Mouse (Mus musculus): ENCODE data around the gene Ppp1r15a. TPM values are rescaled to one million over a fixed set of nuclear protein-coding genes. Genes with fewer than 3 reads are reported as not detected.
"Not testable (repeated sequence)": the region's sequence is repeated elsewhere in the genome, so short reads cannot be mapped to it uniquely, and the experiment has no call there.

The Ppp1r15a gene
- polyA plus RNA-seq, 1 experiment from 2014 or later: 24.8 TPM

DNA sequence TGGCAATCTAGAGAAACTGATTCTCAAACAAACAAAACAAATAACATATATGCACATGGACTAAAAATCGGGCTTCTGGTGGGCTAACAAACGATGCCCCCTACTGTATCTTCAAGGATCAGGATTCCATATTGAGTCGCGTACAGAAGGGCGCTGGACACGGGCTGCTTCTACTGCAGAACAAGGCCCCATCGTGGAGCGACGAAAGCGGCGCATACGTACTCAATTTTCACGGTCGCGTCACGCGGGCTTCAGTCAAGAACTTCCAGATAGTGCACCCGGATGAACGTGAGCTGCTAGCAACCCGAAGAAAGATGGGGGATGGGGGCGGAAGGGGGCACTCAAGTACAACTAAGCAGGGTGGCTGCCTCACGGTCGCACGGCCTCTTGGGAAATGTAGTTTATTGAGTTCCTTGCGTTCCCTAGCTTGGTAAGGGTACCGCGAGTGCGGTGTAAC is 4.3 kb downstream of the Ppp1r15a start:
- Histone ChIP-seq H3K4me3 (ENCODE audit: low read length) (peak overlapping the region; percentile 61), H3K4me1 (ENCODE audit: insufficient read depth, low read length) (peaks cover 32% of the 10 kb centered on the region), H3K36me3 (ENCODE audit: insufficient read depth, low read length) (no peaks in the 10 kb centered on the region), H3K9ac (replicated peaks; ENCODE audit: low read length) (peak overlapping the region; percentile 74), H3K27ac (ENCODE audit: low read length) (peak overlapping the region; percentile 86), H3K9me3 (ENCODE audit: low read length) (no peaks in the 10 kb centered on the region), H3K27me3 (ENCODE audit: insufficient read depth, low read length) (no peaks in the 10 kb centered on the region), H3K4me2 (replicated peaks; ENCODE audit: low read depth, low read length) (peak overlapping the region; percentile 52)
- peak; percentile 61 for ATAC-seq (ENCODE audit: low FRiP score, low TSS enrichment)
- 1% methylated on average over 28 of the region's 28 CpGs for WGBS

GRCm38 (mm10) chr7:45520605-45521004 is 5.5 kb downstream of the Ppp1r15a start:
- no peak for ATAC-seq (ENCODE audit: low FRiP score, low TSS enrichment)
- no peak overlapping the region for H3K4me3 ChIP-seq (ENCODE audit: low read length)
- H3K36me3 ChIP-seq (ENCODE audit: insufficient read depth, low read length): no peaks in the 10 kb centered on the region
- H3K9me3 ChIP-seq (ENCODE audit: low read length): no peaks in the 10 kb centered on the region
- no peak overlapping the region for H3K4me2 ChIP-seq (replicated peaks; ENCODE audit: low read depth, low read length)
- 88% methylated on average over 7 of the region's 7 CpGs for WGBS
- H3K4me1 ChIP-seq (ENCODE audit: insufficient read depth, low read length): peaks cover 31% of the 10 kb centered on the region
- H3K27ac ChIP-seq (ENCODE audit: low read length): no peak overlapping the region
- H3K9ac ChIP-seq (replicated peaks; ENCODE audit: low read length): no peak overlapping the region
- H3K27me3 ChIP-seq (ENCODE audit: insufficient read depth, low read length): no peaks in the 10 kb centered on the region

DNA sequence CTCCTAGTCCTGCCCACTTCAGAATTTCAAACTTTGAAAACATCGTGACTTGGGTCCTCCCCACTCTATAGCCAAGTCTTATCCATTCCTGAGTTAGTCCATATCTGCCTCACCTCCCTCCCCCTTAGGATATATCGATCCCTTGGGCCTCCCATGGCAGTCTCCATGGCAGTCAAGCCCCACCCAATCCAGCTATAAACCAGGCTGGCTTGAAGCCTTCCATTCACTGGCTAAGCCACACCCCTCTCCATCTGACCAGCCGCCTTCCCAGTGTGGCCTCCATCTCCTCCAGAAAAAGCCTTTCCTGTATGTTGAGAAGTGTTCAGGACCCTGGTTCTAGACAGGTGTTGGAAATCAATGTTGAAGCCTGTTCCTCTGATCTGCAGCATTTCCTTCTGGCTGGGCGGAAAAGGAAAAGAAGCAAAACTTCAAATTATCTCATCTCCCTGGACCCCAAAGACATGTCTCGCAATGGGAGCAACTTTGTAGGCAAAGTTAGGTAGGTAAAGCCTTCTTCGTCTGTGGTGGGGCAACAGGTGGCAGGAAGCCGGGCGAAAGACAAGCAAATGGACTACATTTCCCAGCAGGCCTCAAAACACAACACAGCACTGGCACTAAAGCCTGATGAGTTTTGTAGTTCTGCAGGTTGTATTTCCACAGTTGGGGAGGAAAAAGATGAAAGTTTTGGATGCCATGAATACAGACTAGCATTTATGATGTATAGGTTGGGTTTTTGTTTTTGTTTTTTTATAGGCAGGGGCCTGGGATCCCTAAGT is 6.5 kb downstream of the Ppp1r15a start:
- H3K9ac ChIP-seq (replicated peaks; ENCODE audit: low read length): no peak overlapping the region
- H3K36me3 ChIP-seq (ENCODE audit: insufficient read depth, low read length): no peaks in the 10 kb centered on the region
- H3K4me1 ChIP-seq (ENCODE audit: insufficient read depth, low read length): peaks cover 26% of the 10 kb centered on the region
- WGBS: 67% methylated on average over 8 of the region's 8 CpGs
- no peak overlapping the region for H3K4me3 ChIP-seq (ENCODE audit: low read length)
- H3K4me2 ChIP-seq (replicated peaks; ENCODE audit: low read depth, low read length): no peak overlapping the region
- no peaks in the 10 kb centered on the region for H3K27me3 ChIP-seq (ENCODE audit: insufficient read depth, low read length)
- ATAC-seq (ENCODE audit: low FRiP score, low TSS enrichment): no peak
- H3K9me3 ChIP-seq (ENCODE audit: low read length): no peaks in the 10 kb centered on the region
- H3K27ac ChIP-seq (ENCODE audit: low read length): no peak overlapping the region

- 92% methylated on average over 16 of the region's 16 CpGs for WGBS
- H3K4me3 ChIP-seq (ENCODE audit: low read length): no peak overlapping the region
Measured at GRCm38 (mm10) chr7:45518618-45519017, 7.5 kb downstream of the Ppp1r15a start.

DNA sequence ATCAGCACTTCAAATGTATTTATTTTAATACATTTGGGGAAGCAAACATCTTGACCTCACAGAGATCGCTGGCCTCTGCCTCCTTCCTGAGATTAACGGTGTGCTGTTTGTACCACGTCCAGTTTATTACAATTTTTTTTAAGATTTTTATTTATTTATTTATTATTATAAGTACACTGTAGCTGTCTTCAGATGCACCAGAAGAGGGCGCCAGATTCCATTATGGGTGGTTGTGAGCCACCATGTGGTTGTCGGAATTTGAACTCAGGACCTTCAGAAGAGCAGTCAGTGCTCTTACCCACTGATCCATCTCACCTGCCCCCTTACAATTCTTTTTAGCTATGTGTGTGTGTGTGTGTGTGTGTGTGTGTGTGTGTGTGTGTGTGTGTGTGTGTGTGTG is 9.2 kb downstream of the Ppp1r15a start:
- not testable (repeated sequence) for H3K9me3 ChIP-seq (ENCODE audit: low read length); H3K4me2 ChIP-seq (replicated peaks; ENCODE audit: low read depth, low read length); H3K27ac ChIP-seq (ENCODE audit: low read length); H3K9ac ChIP-seq (replicated peaks; ENCODE audit: low read length); H3K4me3 ChIP-seq (ENCODE audit: low read length); ATAC-seq (ENCODE audit: low FRiP score, low TSS enrichment); H3K27me3 ChIP-seq (ENCODE audit: insufficient read depth, low read length); H3K36me3 ChIP-seq (ENCODE audit: insufficient read depth, low read length)
- peaks cover 12% of the 10 kb centered on the region for H3K4me1 ChIP-seq (ENCODE audit: insufficient read depth, low read length)
- 67% methylated on average over 5 of the region's 5 CpGs for WGBS

More at GRCm38 (mm10) chr7:45518618-45519017, 7.5 kb downstream of the Ppp1r15a start:
- Histone ChIP-seq H3K9ac (replicated peaks; ENCODE audit: low read length) (no peak overlapping the region), H3K27ac (ENCODE audit: low read length) (no peak overlapping the region), H3K36me3 (ENCODE audit: insufficient read depth, low read length) (no peaks in the 10 kb centered on the region), H3K4me1 (ENCODE audit: insufficient read depth, low read length) (peaks cover 21% of the 10 kb centered on the region), H3K4me2 (replicated peaks; ENCODE audit: low read depth, low read length) (no peak overlapping the region), H3K9me3 (ENCODE audit: low read length) (no peaks in the 10 kb centered on the region), H3K27me3 (ENCODE audit: insufficient read depth, low read length) (no peaks in the 10 kb centered on the region)
- no peak for ATAC-seq (ENCODE audit: low FRiP score, low TSS enrichment)

GRCm38 (mm10) chr7:45515436-45515835 is 10.6 kb downstream of the Ppp1r15a start:
- no peak overlapping the region; the same call in 1 of the 2 replicates for H3K9ac ChIP-seq (replicated peaks; ENCODE audit: low read length)
- 20% methylated on average over 16 of the region's 16 CpGs for WGBS

DNA sequence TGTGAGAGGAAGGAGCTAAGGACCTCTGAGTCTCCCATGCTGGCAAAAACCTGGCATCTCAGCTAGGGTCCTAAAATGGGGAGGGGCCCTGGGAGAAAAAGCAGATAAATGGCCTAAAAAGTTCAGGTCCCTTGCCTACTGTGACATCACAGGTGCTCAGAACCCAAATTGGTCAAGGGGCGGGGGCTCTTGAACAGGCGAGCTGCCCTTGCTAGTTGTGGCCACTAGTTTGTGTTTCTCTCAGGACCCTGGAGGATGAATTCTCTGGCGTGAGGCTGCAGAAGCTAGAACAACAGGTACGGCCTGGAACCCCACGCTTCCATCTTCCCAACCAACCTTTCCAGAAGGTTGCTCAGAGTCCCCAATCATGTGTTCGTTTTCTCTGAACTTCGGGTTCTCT is 11.7 kb downstream of the Ppp1r15a start:
- Histone ChIP-seq H3K27ac (ENCODE audit: low read length) (no peak overlapping the region), H3K36me3 (ENCODE audit: insufficient read depth, low read length) (no peaks in the 10 kb centered on the region), H3K27me3 (ENCODE audit: insufficient read depth, low read length) (no peaks in the 10 kb centered on the region), H3K4me1 (ENCODE audit: insufficient read depth, low read length) (peaks cover 10% of the 10 kb centered on the region), H3K4me3 (ENCODE audit: low read length) (no peak overlapping the region), H3K4me2 (replicated peaks; ENCODE audit: low read depth, low read length) (no peak overlapping the region), H3K9me3 (ENCODE audit: low read length) (no peaks in the 10 kb centered on the region), H3K9ac (replicated peaks; ENCODE audit: low read length) (no peak overlapping the region)
- ATAC-seq (ENCODE audit: low FRiP score, low TSS enrichment): no peak
- 82% methylated on average over 7 of the region's 7 CpGs for WGBS

More at GRCm38 (mm10) chr7:45515436-45515835, 10.6 kb downstream of the Ppp1r15a start:
- Histone ChIP-seq H3K36me3 (ENCODE audit: insufficient read depth, low read length) (no peaks in the 10 kb centered on the region), H3K4me1 (ENCODE audit: insufficient read depth, low read length) (peaks cover 6% of the 10 kb centered on the region; the same call in 1 of the 2 replicates), H3K27ac (ENCODE audit: low read length) (no peak overlapping the region), H3K4me3 (ENCODE audit: low read length) (peak overlapping the region; percentile 6; the same call in 1 of the 2 replicates), H3K4me2 (replicated peaks; ENCODE audit: low read depth, low read length) (peak overlapping the region; percentile 36; the same call in 1 of the 2 replicates), H3K27me3 (ENCODE audit: insufficient read depth, low read length) (no peaks in the 10 kb centered on the region), H3K9me3 (ENCODE audit: low read length) (no peaks in the 10 kb centered on the region)
- peak; percentile 37; the same call in 1 of the 2 replicates for ATAC-seq (ENCODE audit: low FRiP score, low TSS enrichment)

GRCm38 (mm10) chr7:45509912-45510787 is 15.9 kb downstream of the Ppp1r15a start, which contains the start of gene Nucb1:
Nucb1 (minus strand) TSS chr7:45510406.
- peak; percentile 89 for ATAC-seq (ENCODE audit: low FRiP score, low TSS enrichment)
- no peaks in the 10 kb centered on the region for H3K27me3 ChIP-seq (ENCODE audit: insufficient read depth, low read length)
- H3K36me3 ChIP-seq (ENCODE audit: insufficient read depth, low read length): peaks cover 18% of the 10 kb centered on the region
- H3K4me3 ChIP-seq (ENCODE audit: low read length): peak within 1 kb of the TSS; percentile 88
- peak within 1 kb of the TSS; percentile 99 for H3K4me2 ChIP-seq (replicated peaks; ENCODE audit: low read depth, low read length)
- no peaks in the 10 kb centered on the region for H3K9me3 ChIP-seq (ENCODE audit: low read length)
- peak within 1 kb of the TSS; percentile 91 for H3K9ac ChIP-seq (replicated peaks; ENCODE audit: low read length)
- H3K27ac ChIP-seq (ENCODE audit: low read length): peak within 1 kb of the TSS; percentile 99
- WGBS: under 1% methylated on average over 44 of the region's 44 CpGs
- peaks cover 26% of the 10 kb centered on the region for H3K4me1 ChIP-seq (ENCODE audit: insufficient read depth, low read length)

DNA sequence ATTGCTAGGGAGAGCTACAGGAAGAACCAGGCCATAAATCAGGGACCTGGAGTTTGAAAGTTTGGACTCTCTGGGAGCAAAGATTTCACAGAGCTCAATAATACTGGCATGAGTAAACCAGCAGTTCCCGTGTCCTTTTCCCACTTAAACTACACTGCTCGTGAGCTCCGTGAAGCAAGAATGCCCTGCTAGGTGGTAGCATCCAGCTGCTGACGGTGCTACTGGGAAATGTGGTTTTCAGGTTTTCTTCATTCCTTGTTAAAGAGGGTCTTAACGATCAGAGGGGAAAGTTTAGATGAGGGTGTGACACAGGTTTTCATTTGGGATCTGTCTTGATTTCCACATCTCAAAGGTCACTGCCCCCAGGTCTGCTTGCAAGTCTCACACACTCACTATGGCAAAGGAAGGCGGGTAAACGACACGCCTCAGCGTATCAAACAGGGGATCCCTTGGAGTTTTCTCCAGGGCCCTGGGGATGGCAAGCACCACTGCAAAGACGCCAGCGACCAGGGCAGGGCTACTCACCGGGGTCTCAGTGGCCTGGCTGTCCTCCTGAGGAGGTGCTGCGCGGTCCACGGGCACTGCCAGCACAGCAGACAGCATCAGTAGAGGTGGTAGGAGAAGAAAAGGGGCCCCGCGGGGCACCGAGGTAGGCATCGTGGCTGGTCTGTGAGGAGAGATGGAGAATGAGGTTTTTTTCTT is 16.7 kb downstream of the Ppp1r15a start:
- Histone ChIP-seq H3K4me1 (ENCODE audit: insufficient read depth, low read length) (peaks cover 25% of the 10 kb centered on the region), H3K36me3 (ENCODE audit: insufficient read depth, low read length) (peaks cover 25% of the 10 kb centered on the region), H3K4me2 (replicated peaks; ENCODE audit: low read depth, low read length) (peak overlapping the region; percentile 99), H3K9ac (replicated peaks; ENCODE audit: low read length) (peak overlapping the region; percentile 91), H3K4me3 (ENCODE audit: low read length) (peak overlapping the region; percentile 88), H3K27ac (ENCODE audit: low read length) (peak overlapping the region; percentile 99), H3K27me3 (ENCODE audit: insufficient read depth, low read length) (no peaks in the 10 kb centered on the region), H3K9me3 (ENCODE audit: low read length) (no peaks in the 10 kb centered on the region)
- peak; percentile 32 for ATAC-seq (ENCODE audit: low FRiP score, low TSS enrichment)
- 22% methylated on average over 18 of the region's 19 CpGs for WGBS
